Mouse (Mus musculus): ENCODE results near the gene Lat2.

DNA sequence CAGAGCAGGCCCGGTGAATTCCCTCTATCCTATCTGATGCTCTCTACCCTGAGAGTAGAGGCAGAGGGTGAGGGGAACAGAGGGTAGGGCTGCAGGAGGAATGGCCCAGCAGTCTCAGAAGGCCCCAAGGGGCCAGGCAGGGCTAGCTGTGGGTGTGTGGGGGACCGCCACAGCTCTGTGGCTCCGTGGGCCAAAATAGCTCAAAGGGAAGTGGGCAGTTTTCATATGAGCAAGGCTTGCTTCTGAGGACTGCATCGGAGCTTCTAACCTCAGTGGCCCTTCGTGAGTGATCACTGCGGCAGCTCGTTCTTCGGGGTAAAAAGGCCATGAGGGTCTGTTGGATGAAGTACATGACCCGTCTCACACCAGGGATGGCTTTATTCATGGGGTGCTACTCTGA, 1.1 kb downstream of the Lat2 start:
- no peak for TF ChIP-seq CTCF (conservative IDR thresholded peaks at IDR 0.05; ENCODE audit: insufficient read depth, insufficient read length, low read depth, low read length)
- no peak for TF ChIP-seq POLR2A (IDR thresholded peaks at IDR 0.05; ENCODE audit: low read depth, low read length)
